Mouse (Mus musculus) bone marrow macrophage, adult 2 months (primary cell): ENCODE data around the gene Bcl9l. TPM values are rescaled to one million over a fixed set of nuclear protein-coding genes. Genes with fewer than 3 reads are reported as not detected.

Source experiments
- H3K27ac ChIP-seq: 2 replicates; pipeline ENCODE4 v1.5.1; 2012; ENCODE audit warnings: low read depth, low read length; ENCODE audit not compliant: insufficient read depth
- H3K4me1 ChIP-seq: 2 replicates; pipeline ENCODE4 v1.6.1; 2012; ENCODE audit warnings: low read length; ENCODE audit not compliant: control insufficient read depth, insufficient read depth
- H3K4me3 ChIP-seq: 2 replicates; pipeline ENCODE4 v1.5.1; 2012; ENCODE audit warnings: mild to moderate bottlenecking, low read length, moderate library complexity; ENCODE audit not compliant: insufficient read depth
- CTCF ChIP-seq: IDR thresholded peaks from 2 replicates; pipeline ENCODE4 v1.5.1; 2012; ENCODE audit warnings: low read depth, mild to moderate bottlenecking, low read length, moderate library complexity
- POLR2A ChIP-seq: IDR thresholded peaks from 2 replicates; pipeline ENCODE4 v1.6.1; 2012; ENCODE audit warnings: mild to moderate bottlenecking, low read depth, low read length, borderline replicate concordance
- polyA plus RNA-seq: library from polyadenylated mRNA; stranded (reverse); fragments of >200 nt; gene quantifications from 2 replicates; pipeline ENCODE4 v1.2.4, GENCODE M21; 2012; ENCODE audit not compliant: missing spikeins, insufficient read depth, insufficient read length

Bcl9l gene
- polyA plus RNA-seq, 1 experiment, result 9.5 TPM

GRCm38 (mm10) chr9:44483041-44483509 is 450 bp downstream of the Bcl9l start:
- peak overlapping the region; percentile 57 for H3K27ac ChIP-seq
- TF ChIP-seq CTCF (no peak), POLR2A (no peak)
- peaks cover 23% of the 10 kb centered on the region for H3K4me1 ChIP-seq
- peak overlapping the region; percentile 93 for H3K4me3 ChIP-seq

- Histone ChIP-seq H3K4me3 (peak overlapping the region; percentile 93), H3K4me1 (peaks cover 26% of the 10 kb centered on the region), H3K27ac (peak overlapping the region; percentile 57)
- TF ChIP-seq POLR2A (no peak), CTCF (no peak)
Observed at GRCm38 (mm10) chr9:44483510-44484044, 952 bp downstream of the Bcl9l start.

- TF ChIP-seq CTCF (no peak), POLR2A (no peak)
- Histone ChIP-seq H3K4me1 (peaks cover 30% of the 10 kb centered on the region), H3K4me3 (peak overlapping the region; percentile 93), H3K27ac (no peak overlapping the region)
Observed at GRCm38 (mm10) chr9:44484311-44485104, 1.9 kb downstream of the Bcl9l start.

GRCm38 (mm10) chr9:44485105-44485515 is 2.5 kb downstream of the Bcl9l start:
- H3K4me1 ChIP-seq, result peaks cover 30% of the 10 kb centered on the region
- TF ChIP-seq CTCF, result no peak
- TF ChIP-seq POLR2A, result no peak
- no peak overlapping the region for H3K27ac ChIP-seq
- H3K4me3 ChIP-seq, result no peak overlapping the region

- TF ChIP-seq CTCF (no peak), POLR2A (no peak)
- no peak overlapping the region for H3K4me3 ChIP-seq
- peaks cover 28% of the 10 kb centered on the region for H3K4me1 ChIP-seq
- H3K27ac ChIP-seq, result no peak overlapping the region
Observed at GRCm38 (mm10) chr9:44485516-44486161, 3.0 kb downstream of the Bcl9l start.

GRCm38 (mm10) chr9:44486335-44486734 is 3.7 kb downstream of the Bcl9l start:
- H3K27ac ChIP-seq, result no peak overlapping the region
- no peak overlapping the region for H3K4me3 ChIP-seq
- H3K4me1 ChIP-seq, result peaks cover 28% of the 10 kb centered on the region

GRCm38 (mm10) chr9:44486741-44487421 is 4.3 kb downstream of the Bcl9l start:
- Histone ChIP-seq H3K27ac (no peak overlapping the region), H3K4me3 (no peak overlapping the region), H3K4me1 (peaks cover 24% of the 10 kb centered on the region)
- TF ChIP-seq CTCF (no peak), POLR2A (no peak)

More at GRCm38 (mm10) chr9:44486335-44486734, 3.7 kb downstream of the Bcl9l start:
- no peak for TF ChIP-seq CTCF
- TF ChIP-seq POLR2A, result no peak

- Histone ChIP-seq H3K27ac (no peak overlapping the region), H3K4me3 (no peak overlapping the region), H3K4me1 (peaks cover 25% of the 10 kb centered on the region)
- TF ChIP-seq CTCF (no peak), POLR2A (no peak)
Observed at GRCm38 (mm10) chr9:44487441-44487840, 4.8 kb downstream of the Bcl9l start.

- Histone ChIP-seq H3K27ac (no peak overlapping the region), H3K4me3 (no peak overlapping the region), H3K4me1 (peaks cover 34% of the 10 kb centered on the region)
- no peak for TF ChIP-seq POLR2A
- TF ChIP-seq CTCF, result no peak
Observed at GRCm38 (mm10) chr9:44488416-44488815, 5.8 kb downstream of the Bcl9l start.
